Comparison of ENCODE assay signal across 8 mouse cellular contexts in genomic region chr7:122970864-122971420, GRCm38 (mm10). TPM values are rescaled to one million over a fixed set of nuclear protein-coding genes. Genes with fewer than 3 reads are reported as not detected.
DNase-seq lines count a peak whose midpoint lies in the region; ATAC-seq lines count a peak whose summit lies in the region.

No protein-coding gene starts in this region.

- H3K4me1 ChIP-seq in kidney, embryonic 16.5 days (ENCODE audit: insufficient read depth, low read length) = peaks cover 25% of the 10 kb centered on the region
- H3K4me1 ChIP-seq in hindbrain, embryonic 10.5 days (replicated peaks) = peaks cover 34% of the 10 kb centered on the region
- H3K4me1 ChIP-seq in midbrain, embryonic 12.5 days = peaks cover 32% of the 10 kb centered on the region

- peak overlapping the region; percentile 80 for H3K4me2 ChIP-seq in kidney, embryonic 16.5 days (replicated peaks; ENCODE audit: low read depth, low read length)
- peak overlapping the region; percentile 96 for H3K4me2 ChIP-seq in midbrain, embryonic 12.5 days (replicated peaks)

- no peak for DNase-seq in kidney, adult 8-10 months
- peak; percentile 59 for DNase-seq in adrenal gland, postnatal 14 days
- DNase-seq in hindbrain, embryonic 10.5 days (ENCODE audit: low spot score) = peak; percentile 24
- DNase-seq in left cerebral cortex, postnatal 14 days (ENCODE audit: low spot score in 2 of 2) = no peak
- DNase-seq in left cerebral cortex, postnatal 25 days (ENCODE audit: low spot score in 2 of 2) = no peak
- DNase-seq in ovary, postnatal 10 days (ENCODE audit: low spot score) = no peak

- peak overlapping the region; percentile 89; the same call in 1 of the 2 replicates for H3K27ac ChIP-seq in kidney, embryonic 16.5 days (ENCODE audit: low read length)
- peak overlapping the region; percentile 100 for H3K27ac ChIP-seq in hindbrain, embryonic 10.5 days
- H3K27ac ChIP-seq in midbrain, embryonic 12.5 days (replicated peaks) = peak overlapping the region; percentile 87; the same call in 1 of the 2 replicates

- intact Hi-C loops in left cerebral cortex, postnatal 14 days (cut with DNase I) = no loop called here
- intact Hi-C loops in left cerebral cortex, postnatal 25 days (cut with DNase I) = no loop called here

- no peak for ATAC-seq in kidney, embryonic 16.5 days (ENCODE audit: low FRiP score, low TSS enrichment)
- no peak for ATAC-seq in midbrain, embryonic 12.5 days (ENCODE audit: low FRiP score, low read depth)

- peak overlapping the region; percentile 84 for H3K4me3 ChIP-seq in kidney, embryonic 16.5 days (ENCODE audit: low read length)
- H3K4me3 ChIP-seq in hindbrain, embryonic 10.5 days = peak overlapping the region; percentile 100
- H3K4me3 ChIP-seq in midbrain, embryonic 12.5 days = peak overlapping the region; percentile 100

- H3K27me3 ChIP-seq in kidney, embryonic 16.5 days (ENCODE audit: insufficient read depth, low read length) = no peaks in the 10 kb centered on the region
- no peaks in the 10 kb centered on the region for H3K27me3 ChIP-seq in hindbrain, embryonic 10.5 days (ENCODE audit: insufficient read depth, poor library complexity, severe bottlenecking)
- H3K27me3 ChIP-seq in midbrain, embryonic 12.5 days = no peaks in the 10 kb centered on the region

- H3K36me3 ChIP-seq in kidney, embryonic 16.5 days (ENCODE audit: insufficient read depth, low read length) = peaks cover 9% of the 10 kb centered on the region; the same call in 1 of the 2 replicates
- H3K36me3 ChIP-seq in hindbrain, embryonic 10.5 days = peaks cover 41% of the 10 kb centered on the region
- H3K36me3 ChIP-seq in midbrain, embryonic 12.5 days = peaks cover 13% of the 10 kb centered on the region

- 0% methylated on average over 14 of the region's 14 CpGs for WGBS in kidney, embryonic 16.5 days
- 2% methylated on average over 14 of the region's 14 CpGs for WGBS in hindbrain, embryonic 10.5 days
- WGBS in midbrain, embryonic 12.5 days = under 1% methylated on average over 14 of the region's 14 CpGs

- peak overlapping the region; percentile 100 for H3K9ac ChIP-seq in kidney, embryonic 16.5 days (replicated peaks; ENCODE audit: low read length)
- H3K9ac ChIP-seq in midbrain, embryonic 12.5 days (replicated peaks) = peak overlapping the region; percentile 100

- no peaks in the 10 kb centered on the region for H3K9me3 ChIP-seq in kidney, embryonic 16.5 days (ENCODE audit: low read length)
- no peaks in the 10 kb centered on the region for H3K9me3 ChIP-seq in hindbrain, embryonic 10.5 days
- H3K9me3 ChIP-seq in midbrain, embryonic 12.5 days = no peaks in the 10 kb centered on the region

RNA-seq across cellular contexts. Expression of gene Rbbp6, which starts 5.5 kb away (rescaled TPM):
- polyA plus RNA-seq in kidney, embryonic 16.5 days (2015; fragmentation: Nextera tagmentation; extraction: Ambion mirVana) = 23.5 and 28.4 TPM in 2 replicates
- 55.2 and 58.2 TPM in 2 replicates for total RNA-seq in adrenal gland, postnatal 14 days (2021)
- 20.2 and 26.2 TPM in 2 replicates for polyA plus RNA-seq in hindbrain, embryonic 10.5 days (2016; fragmentation: Nextera tagmentation; extraction: Ambion mirVana)
- polyA plus RNA-seq in midbrain, embryonic 12.5 days (2016; fragmentation: Nextera tagmentation; extraction: Ambion mirVana) = 37.7 and 41.1 TPM in 2 replicates
- 10 to 100 TPM; 62.2 to 62.9 TPM for total RNA-seq in left cerebral cortex, postnatal 14 days (2021)
- 10 to 100 TPM; 61.4 to 71.6 TPM for total RNA-seq in left cerebral cortex, postnatal 25 days (2021)

Comparison
In these comparisons a context has a peak if more than half of its experiments do, and no peak if none do; other contexts are left out.
1. DNase-seq: peak in adrenal gland, postnatal 14 days (single experiment) and hindbrain, embryonic 10.5 days (single experiment); none in kidney, adult 8-10 months (0 of 2), left cerebral cortex, postnatal 14 days (0 of 2), left cerebral cortex, postnatal 25 days (0 of 2) and ovary, postnatal 10 days (single experiment).
2. Peak in every context shown above with its lines, with median percentiles within 50 percentile points of each other: H3K27ac ChIP-seq and H3K4me3 ChIP-seq.